Mouse (Mus musculus) liver, postnatal 0 days (tissue): Measurements from ENCODE around the gene Tap2.

Source experiments
- CTCF ChIP-seq: sonication (generic); IDR thresholded peaks from 2 replicates; pipeline ENCODE4 v1.5.1; 2016; ENCODE audit warnings: antibody characterized with exemption, low read depth
- EP300 ChIP-seq: IDR thresholded peaks from 2 replicates; pipeline ENCODE4 v1.6.1; 2016; ENCODE audit warnings: antibody characterized with exemption, low read depth, mild to moderate bottlenecking

DNA sequence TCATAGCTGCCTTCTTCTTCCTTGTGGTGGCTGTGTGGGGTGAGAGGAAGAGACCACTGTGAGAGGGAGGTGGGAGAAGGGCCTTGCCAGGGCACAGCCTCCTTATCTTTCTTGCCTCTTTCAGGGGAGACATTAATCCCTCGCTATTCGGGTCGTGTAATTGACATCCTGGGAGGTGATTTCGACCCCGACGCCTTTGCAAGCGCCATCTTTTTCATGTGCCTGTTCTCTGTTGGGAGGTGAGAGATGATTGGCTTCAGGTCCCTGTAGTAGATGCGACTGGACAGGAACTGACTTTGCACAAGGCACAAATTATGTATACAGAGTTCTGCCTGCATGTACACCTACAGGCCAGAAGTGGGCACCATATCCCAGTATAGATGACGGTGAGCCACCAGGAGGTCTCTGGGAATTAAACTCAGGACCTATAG, 2.4 kb downstream of the Tap2 start:
- TF ChIP-seq CTCF = peak; percentile 83
- no peak for TF ChIP-seq EP300
